Mouse (Mus musculus): Measurements from ENCODE around the gene Zpld1.

GRCm38 (mm10) chr16:55190397-55190796 lies 107.4 kb downstream of the Zpld1 start:
- TF ChIP-seq CTCF (IDR thresholded peaks at IDR 0.05): no peak
- TF ChIP-seq POLR2A (IDR thresholded peaks at IDR 0.05; ENCODE audit: insufficient read depth, low read depth, low read length): no peak

Measured in heart, adult 2 months (tissue).